Mouse (Mus musculus): Measurements from ENCODE around the gene Sort1. TPM values are rescaled to one million over a fixed set of nuclear protein-coding genes. Genes with fewer than 3 reads are reported as not detected.
A peak's percentile ranks its signal among the peaks of the same experiment; 100 is the strongest.

Sort1 gene
- polyA plus RNA-seq, 1 experiment from 2014 or later = 6.5 TPM

GRCm38 (mm10) chr3:108401692-108402527, 118.0 kb downstream of the Sort1 start:
- H3K9me3 ChIP-seq (replicated peaks) = no peaks in the 10 kb centered on the region
- WGBS (ENCODE audit: insufficient replicate concordance) = 31% methylated on average over 22 of the region's 22 CpGs
- no peaks in the 10 kb centered on the region for H3K36me3 ChIP-seq
- ATAC-seq = peak; percentile 65
- H3K4me3 ChIP-seq = no peak overlapping the region
- H3K27me3 ChIP-seq (replicated peaks) = peaks cover 55% of the 10 kb centered on the region
- H3K9ac ChIP-seq = no peak overlapping the region
- no peak overlapping the region for H3K27ac ChIP-seq
- H3K4me1 ChIP-seq = 0 out of 2 replicates have a peak, but pooled peaks cover 3% of the 10 kb centered on the region
- H3K4me2 ChIP-seq = peak overlapping the region; percentile 34

- Histone ChIP-seq H3K36me3 (no peaks in the 10 kb centered on the region), H3K27ac (no peak overlapping the region), H3K4me2 (no peak overlapping the region), H3K4me3 (no peak overlapping the region), H3K4me1 (0 out of 2 replicates have a peak, but pooled peaks cover 3% of the 10 kb centered on the region), H3K27me3 (replicated peaks) (peaks cover 54% of the 10 kb centered on the region), H3K9ac (no peak overlapping the region), H3K9me3 (replicated peaks) (no peaks in the 10 kb centered on the region)
- 82% methylated on average over 15 of the region's 15 CpGs for WGBS (ENCODE audit: insufficient replicate concordance)
- ATAC-seq = no peak
Measured at GRCm38 (mm10) chr3:108402528-108402920, 118.6 kb downstream of the Sort1 start.

- H3K36me3 ChIP-seq = no peaks in the 10 kb centered on the region
- 0 out of 2 replicates have a peak, but pooled peaks cover 3% of the 10 kb centered on the region for H3K4me1 ChIP-seq
- ATAC-seq = no peak
- H3K27ac ChIP-seq = no peak overlapping the region
- no peak overlapping the region for H3K4me3 ChIP-seq
- peaks cover 39% of the 10 kb centered on the region for H3K27me3 ChIP-seq (replicated peaks)
- WGBS (ENCODE audit: insufficient replicate concordance) = 43% methylated on average over 14 of the region's 14 CpGs
- H3K4me2 ChIP-seq = no peak overlapping the region
- no peaks in the 10 kb centered on the region for H3K9me3 ChIP-seq (replicated peaks)
- no peak overlapping the region for H3K9ac ChIP-seq
Measured at GRCm38 (mm10) chr3:108405536-108406305, 121.8 kb downstream of the Sort1 start.

- Histone ChIP-seq H3K4me3 (no peak overlapping the region), H3K9ac (no peak overlapping the region), H3K27me3 (replicated peaks) (peaks cover 39% of the 10 kb centered on the region), H3K36me3 (no peaks in the 10 kb centered on the region), H3K4me2 (no peak overlapping the region), H3K4me1 (0 out of 2 replicates have a peak, but pooled peaks cover 3% of the 10 kb centered on the region), H3K9me3 (replicated peaks) (no peaks in the 10 kb centered on the region), H3K27ac (no peak overlapping the region)
- ATAC-seq = no peak
- 74% methylated on average over 24 of the region's 24 CpGs for WGBS (ENCODE audit: insufficient replicate concordance)
Measured at GRCm38 (mm10) chr3:108406306-108406885, 122.5 kb downstream of the Sort1 start.

GRCm38 (mm10) chr3:108408517-108409008, 124.7 kb downstream of the Sort1 start:
- Histone ChIP-seq H3K4me1 (no peaks in the 10 kb centered on the region), H3K4me2 (no peak overlapping the region), H3K27ac (no peak overlapping the region), H3K4me3 (no peak overlapping the region), H3K27me3 (replicated peaks) (peaks cover 26% of the 10 kb centered on the region), H3K9me3 (replicated peaks) (peaks cover 9% of the 10 kb centered on the region; the same call in 1 of the 2 replicates), H3K9ac (no peak overlapping the region), H3K36me3 (0 out of 2 replicates have a peak, but pooled peaks cover 3% of the 10 kb centered on the region)
- ATAC-seq = no peak
- WGBS (ENCODE audit: insufficient replicate concordance) = 78% methylated on average over 8 of the region's 8 CpGs

- H3K27me3 ChIP-seq (replicated peaks) = peaks cover 30% of the 10 kb centered on the region
- H3K9ac ChIP-seq = no peak overlapping the region
- H3K36me3 ChIP-seq = 0 out of 2 replicates have a peak, but pooled peaks cover 5% of the 10 kb centered on the region
- H3K4me3 ChIP-seq = no peak overlapping the region
- 50% methylated on average over 8 of the region's 8 CpGs for WGBS (ENCODE audit: insufficient replicate concordance)
- no peak overlapping the region for H3K27ac ChIP-seq
- no peaks in the 10 kb centered on the region for H3K4me1 ChIP-seq
- no peak overlapping the region for H3K4me2 ChIP-seq
- H3K9me3 ChIP-seq (replicated peaks) = peaks cover 20% of the 10 kb centered on the region; the same call in 1 of the 2 replicates
- no peak for ATAC-seq
Measured at GRCm38 (mm10) chr3:108409656-108410358, 125.9 kb downstream of the Sort1 start.

- H3K36me3 ChIP-seq = 0 out of 2 replicates have a peak, but pooled peaks cover 5% of the 10 kb centered on the region
- H3K27me3 ChIP-seq (replicated peaks) = peaks cover 35% of the 10 kb centered on the region
- H3K4me2 ChIP-seq = no peak overlapping the region
- 41% methylated on average over 5 of the region's 5 CpGs for WGBS (ENCODE audit: insufficient replicate concordance)
- H3K4me1 ChIP-seq = peaks cover 5% of the 10 kb centered on the region
- H3K9ac ChIP-seq = no peak overlapping the region
- ATAC-seq = no peak
- H3K27ac ChIP-seq = no peak overlapping the region
- H3K9me3 ChIP-seq (replicated peaks) = peaks cover 20% of the 10 kb centered on the region; the same call in 1 of the 2 replicates
- no peak overlapping the region for H3K4me3 ChIP-seq
Measured at GRCm38 (mm10) chr3:108410359-108410714, 126.5 kb downstream of the Sort1 start.

Other genes starting within 250 kb of the Sort1 start
- 16.2 and 16.6 TPM in 2 replicates for gene Gstm4, start 239.2 kb upstream of the Sort1 start, polyA plus RNA-seq (2016; fragmentation: Nextera tagmentation; extraction: Ambion mirVana)
- gene Ampd2, start 197.4 kb upstream of the Sort1 start, polyA plus RNA-seq (2016; fragmentation: Nextera tagmentation; extraction: Ambion mirVana) = 77.4 and 80.6 TPM in 2 replicates
- 2.7 and 3.3 TPM in 2 replicates for gene Gnat2, start 191.3 kb upstream of the Sort1 start, polyA plus RNA-seq (2016; fragmentation: Nextera tagmentation; extraction: Ambion mirVana)
- 89.0 and 91.7 TPM in 2 replicates for gene Gnai3, start 137.9 kb upstream of the Sort1 start, polyA plus RNA-seq (2016; fragmentation: Nextera tagmentation; extraction: Ambion mirVana)
- gene Gpr61, start 129.2 kb upstream of the Sort1 start, polyA plus RNA-seq (2016; fragmentation: Nextera tagmentation; extraction: Ambion mirVana) = 0.04 TPM in 1 of 2 replicates, not detected in the other
- 1.1 and 1.2 TPM in 2 replicates for gene Amigo1, start 97.7 kb upstream of the Sort1 start, polyA plus RNA-seq (2016; fragmentation: Nextera tagmentation; extraction: Ambion mirVana)
- gene Cyb561d1, start 82.9 kb upstream of the Sort1 start, polyA plus RNA-seq (2016; fragmentation: Nextera tagmentation; extraction: Ambion mirVana) = 2.8 TPM in 2 replicates
- 4.5 and 4.9 TPM in 2 replicates for gene Atxn7l2, start 73.1 kb upstream of the Sort1 start, polyA plus RNA-seq (2016; fragmentation: Nextera tagmentation; extraction: Ambion mirVana)
- gene Sypl2, start 57.4 kb upstream of the Sort1 start, polyA plus RNA-seq (2016; fragmentation: Nextera tagmentation; extraction: Ambion mirVana) = 0.12 and 0.14 TPM in 2 replicates
- gene Psma5, start 27.2 kb upstream of the Sort1 start, polyA plus RNA-seq (2016; fragmentation: Nextera tagmentation; extraction: Ambion mirVana) = 213 and 222 TPM in 2 replicates
- 0.19 TPM in 1 of 2 replicates, not detected in the other for gene Mybphl, start 80.8 kb downstream of the Sort1 start, polyA plus RNA-seq (2016; fragmentation: Nextera tagmentation; extraction: Ambion mirVana)
- 20.2 and 21.2 TPM in 2 replicates for gene Psrc1, start 99.8 kb downstream of the Sort1 start, polyA plus RNA-seq (2016; fragmentation: Nextera tagmentation; extraction: Ambion mirVana)
- 0.49 and 0.93 TPM in 2 replicates for gene Celsr2, start 131.5 kb downstream of the Sort1 start, polyA plus RNA-seq (2016; fragmentation: Nextera tagmentation; extraction: Ambion mirVana)
- 132 and 134 TPM in 2 replicates for gene Sars, start 161.1 kb downstream of the Sort1 start, polyA plus RNA-seq (2016; fragmentation: Nextera tagmentation; extraction: Ambion mirVana)